Mouse (Mus musculus): Measurements from ENCODE around the gene Wfdc2. TPM values are rescaled to one million over a fixed set of nuclear protein-coding genes. Genes with fewer than 3 reads are reported as not detected.

Wfdc2 gene
- polyA plus RNA-seq, 1 experiment from 2014 or later: not detected

Other genes with a start within 250 kb of the Wfdc2 start
- gene Svs6, start 245.7 kb upstream of the Wfdc2 start, polyA plus RNA-seq (2018): not detected in 3 replicates
- not detected in 3 replicates for gene Svs5, start 229.7 kb upstream of the Wfdc2 start, polyA plus RNA-seq (2018)
- gene Slpi, start 173.3 kb upstream of the Wfdc2 start, polyA plus RNA-seq (2018): 0.24 to 1.3 TPM (median 0.90 TPM) in 3 replicates
- not detected in 3 replicates for gene Rbpjl, start 159.3 kb upstream of the Wfdc2 start, polyA plus RNA-seq (2018)
- gene Matn4, start 157.3 kb upstream of the Wfdc2 start, polyA plus RNA-seq (2018): not detected in 3 replicates
- 114 to 215 TPM (median 133 TPM) in 3 replicates for gene Sdc4, start 118.5 kb upstream of the Wfdc2 start, polyA plus RNA-seq (2018)
- gene Sys1, start 105.4 kb upstream of the Wfdc2 start, polyA plus RNA-seq (2018): 6.9 to 30.0 TPM (median 27.8 TPM) in 3 replicates
- gene Gm20458, start 101.4 kb upstream of the Wfdc2 start, polyA plus RNA-seq (2018): 0.30 TPM in 1 of 3 replicates, not detected in the others
- not detected in 3 replicates for gene Trp53tg5, start 88.7 kb upstream of the Wfdc2 start, polyA plus RNA-seq (2018)
- 13.0 to 46.6 TPM (median 28.5 TPM) in 3 replicates for gene Dbndd2, start 76.3 kb upstream of the Wfdc2 start, polyA plus RNA-seq (2018)
- 58.4 to 92.7 TPM (median 64.5 TPM) in 3 replicates for gene Pigt, start 64.9 kb upstream of the Wfdc2 start, polyA plus RNA-seq (2018)
- gene Spint3, start 11.0 kb downstream of the Wfdc2 start, polyA plus RNA-seq (2018): not detected in 3 replicates
- not detected in 3 replicates for gene Wfdc6a, start 23.0 kb downstream of the Wfdc2 start, polyA plus RNA-seq (2018)
- gene Eppin, start 31.2 kb downstream of the Wfdc2 start, polyA plus RNA-seq (2018): not detected in 3 replicates
- gene Wfdc6b, start 51.1 kb downstream of the Wfdc2 start, polyA plus RNA-seq (2018): not detected in 3 replicates
- gene Wfdc8, start 51.2 kb downstream of the Wfdc2 start, polyA plus RNA-seq (2018): not detected in 3 replicates
- not detected in 3 replicates for gene Wfdc16, start 76.4 kb downstream of the Wfdc2 start, polyA plus RNA-seq (2018)
- gene Wfdc10, start 93.6 kb downstream of the Wfdc2 start, polyA plus RNA-seq (2018): not detected in 3 replicates
- gene Wfdc9, start 94.2 kb downstream of the Wfdc2 start, polyA plus RNA-seq (2018): not detected in 3 replicates
- gene Wfdc11, start 111.7 kb downstream of the Wfdc2 start, polyA plus RNA-seq (2018): not detected in 3 replicates
- gene Wfdc13, start 122.7 kb downstream of the Wfdc2 start, polyA plus RNA-seq (2018): not detected in 3 replicates
- not detected in 3 replicates for gene Spint4, start 136.1 kb downstream of the Wfdc2 start, polyA plus RNA-seq (2018)
- not detected in 3 replicates for gene Spint5, start 152.9 kb downstream of the Wfdc2 start, polyA plus RNA-seq (2018)
- gene Wfdc3, start 183.5 kb downstream of the Wfdc2 start, polyA plus RNA-seq (2018): not detected in 3 replicates
- gene Dnttip1, start 183.6 kb downstream of the Wfdc2 start, polyA plus RNA-seq (2018): 20.7 to 27.5 TPM (median 21.6 TPM) in 3 replicates
- 1.7 to 21.7 TPM (median 12.8 TPM) in 3 replicates for gene Ube2c, start 207.5 kb downstream of the Wfdc2 start, polyA plus RNA-seq (2018)
- gene Tnnc2, start 217.6 kb downstream of the Wfdc2 start, polyA plus RNA-seq (2018): not detected in 3 replicates
- gene Snx21, start 223.4 kb downstream of the Wfdc2 start, polyA plus RNA-seq (2018): 7.1 to 8.5 TPM (median 7.3 TPM) in 3 replicates
- 9.7 to 17.7 TPM (median 17.1 TPM) in 3 replicates for gene Acot8, start 242.5 kb downstream of the Wfdc2 start, polyA plus RNA-seq (2018)
- gene Zswim3, start 242.7 kb downstream of the Wfdc2 start, polyA plus RNA-seq (2018): 3.3 to 3.6 TPM (median 3.4 TPM) in 3 replicates